Mouse (Mus musculus) T-helper 1 cell (primary cell): ENCODE data around the gene Dpp9.

Source experiments
- in situ Hi-C: fragments of 300-600 bp; cut with MboI, MseI; formaldehyde crosslinking; loops from one replicate; pipeline ENCODE4 v1.15.1; 2025; ENCODE audit warnings: high pct_unique_total_duplicates

Dpp9 gene

DNA sequence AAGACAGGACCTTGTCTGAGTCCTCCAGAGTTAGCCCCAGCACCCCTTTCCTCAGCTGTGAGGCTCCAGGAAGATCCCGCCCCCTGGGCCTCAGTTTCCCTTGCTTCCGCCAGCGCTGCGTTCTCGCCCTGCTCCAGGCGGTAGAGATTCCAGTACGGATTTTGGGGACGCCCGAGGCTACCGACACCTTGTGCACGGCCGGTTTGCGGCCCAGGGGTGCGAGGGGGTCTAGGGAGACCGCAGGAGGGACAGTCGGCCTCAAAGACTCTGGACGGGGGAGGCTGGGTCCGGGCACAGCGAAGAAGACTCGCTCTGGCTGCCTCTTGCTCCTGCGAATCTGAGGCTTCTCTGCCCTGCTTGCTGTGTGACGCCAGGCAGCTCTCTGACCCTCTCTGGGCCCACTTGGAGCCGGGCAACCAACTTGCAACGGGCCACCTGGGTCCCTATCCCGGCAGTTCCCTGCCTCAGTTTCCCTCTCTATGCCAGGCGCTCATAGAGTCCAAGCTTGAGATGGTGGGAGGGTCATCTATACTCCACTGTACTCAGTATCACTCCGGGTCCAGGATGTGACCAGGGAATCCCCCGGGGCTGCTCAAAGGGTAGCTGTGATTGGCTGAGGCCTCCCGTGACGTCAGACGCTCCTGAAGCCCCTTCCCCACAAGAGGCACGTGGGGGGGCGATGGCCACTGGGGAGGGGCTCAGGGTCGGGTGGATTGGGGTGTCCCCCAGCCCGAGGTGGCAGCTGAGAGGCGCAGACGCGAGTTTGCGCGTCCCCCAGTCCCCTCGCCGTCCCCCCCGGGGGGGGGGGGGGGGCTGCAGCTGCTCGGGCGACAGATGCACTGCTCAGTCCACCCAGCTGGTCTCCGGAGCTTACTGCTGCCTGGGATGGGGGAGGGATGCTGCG is 76.8 kb downstream of the Dpp9 start:
- in situ Hi-C loops: no loop called here

DNA sequence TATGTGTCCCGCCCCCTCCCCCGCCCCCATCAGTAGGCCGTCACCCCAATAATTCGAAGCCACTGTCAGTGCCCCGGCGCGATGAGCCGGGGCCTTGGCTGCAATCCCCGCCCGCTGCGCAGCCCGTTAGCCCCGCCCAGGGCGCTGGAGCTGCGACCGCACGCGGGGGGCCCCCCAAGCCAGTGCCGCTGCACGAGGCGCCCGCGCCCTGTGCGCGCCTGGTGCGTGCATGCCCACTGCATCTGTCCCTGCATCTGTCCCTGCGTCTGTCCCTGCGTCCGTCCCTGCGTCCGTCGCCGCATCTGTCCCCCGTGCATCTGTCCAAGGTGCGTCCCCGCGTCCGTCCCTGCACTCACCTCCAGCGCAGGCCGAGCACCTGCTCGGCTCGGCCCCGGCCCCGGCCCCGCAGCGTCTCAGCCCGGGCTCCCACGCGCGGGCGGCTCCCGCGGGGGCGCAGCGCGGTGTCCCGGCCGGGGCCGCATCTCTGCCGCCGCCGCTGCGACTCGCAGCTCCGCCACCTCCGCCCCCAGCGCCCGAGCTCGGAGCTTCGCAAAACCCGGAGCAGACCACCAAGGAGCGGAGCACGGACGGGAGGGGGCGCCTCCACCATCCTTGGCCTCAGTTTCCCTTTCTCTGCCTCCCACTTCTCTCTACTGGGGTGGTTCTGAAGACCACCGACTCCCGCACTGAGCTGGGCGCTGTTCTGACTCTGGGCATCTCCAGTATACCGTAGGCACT is 78.7 kb downstream of the Dpp9 start, which contains the start of gene Sema6b:
TSS of gene Sema6b (minus strand) at position 486 of the 738 bp plus-strand sequence.
- in situ Hi-C loops: no loop called here

DNA sequence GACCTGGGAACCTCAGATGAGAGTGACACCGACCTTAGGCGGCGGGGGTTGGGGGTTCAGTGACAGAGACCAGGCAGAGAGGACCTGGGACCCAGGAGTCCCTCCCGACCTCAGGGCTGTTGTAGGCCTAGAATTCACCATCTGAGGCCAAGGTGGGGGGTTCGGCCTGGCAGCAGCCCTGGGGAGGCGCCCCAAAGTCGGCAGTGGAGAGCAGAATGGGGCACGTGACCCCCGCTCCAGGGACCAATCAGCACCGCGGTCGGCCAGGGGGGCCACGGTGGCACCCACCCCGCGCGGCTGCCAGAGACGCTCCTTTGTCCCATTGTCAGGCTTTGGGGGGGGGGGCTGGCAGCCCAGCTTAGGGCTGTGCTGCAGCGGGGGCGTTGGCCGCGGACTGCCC is 79.3 kb downstream of the Dpp9 start:
- in situ Hi-C loops: no loop called here

DNA sequence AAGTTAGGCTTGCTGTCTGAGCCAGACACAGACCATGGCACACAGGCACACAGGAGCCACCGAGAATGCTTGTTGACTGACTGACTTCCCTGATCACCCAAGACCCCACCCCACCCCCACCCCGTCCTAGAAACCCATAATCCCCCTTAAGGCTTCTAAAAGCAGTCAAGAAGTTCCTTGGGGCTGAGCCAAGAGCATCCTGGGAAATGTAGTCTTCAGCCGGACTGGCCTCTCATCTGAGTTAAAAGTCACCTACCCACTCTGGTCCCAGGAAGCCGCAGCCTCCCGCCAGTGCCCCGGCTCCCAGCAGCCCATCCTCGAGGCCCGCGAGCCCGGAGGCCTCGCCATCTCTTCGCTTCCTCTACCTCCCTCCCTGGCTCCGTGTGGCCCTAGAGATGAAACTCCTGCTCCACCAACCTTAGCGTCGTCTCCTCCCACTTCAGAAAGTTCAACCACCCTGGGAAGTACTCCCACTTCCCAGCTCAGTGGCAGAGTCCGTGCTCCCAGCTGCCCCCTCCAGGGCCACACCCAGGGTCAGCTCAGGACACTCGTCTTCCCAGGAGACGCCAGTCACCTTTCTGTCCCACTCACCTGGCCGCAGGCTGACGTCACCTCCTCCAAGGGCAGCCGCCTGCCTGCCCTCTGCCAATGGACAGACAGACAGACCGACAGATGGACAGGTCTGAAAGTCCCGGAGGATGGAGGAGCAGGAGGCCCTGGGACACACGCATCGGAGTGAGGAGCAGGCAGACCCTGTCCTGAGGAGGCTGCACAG is 80.7 kb downstream of the Dpp9 start:
- in situ Hi-C loops: no loop called here
